Mouse (Mus musculus) spleen, postnatal 14 days (tissue): ENCODE results near the gene Gm21970.
"Not testable (repeated sequence)": the region's sequence is repeated elsewhere in the genome, so short reads cannot be mapped to it uniquely, and the experiment has no call there.

Experiments
- DNase-seq, 2 experiments: peaks; one replicate each; pipeline ENCODE4 v3.0.0; 2021 to 2022; ENCODE audit warnings: low spot score in 2 of 2

Gene Gm21970

GRCm38 (mm10) chr16:91438599-91438998 lies 47.1 kb downstream of the Gm21970 start:
- not testable (repeated sequence) for DNase-seq

DNA sequence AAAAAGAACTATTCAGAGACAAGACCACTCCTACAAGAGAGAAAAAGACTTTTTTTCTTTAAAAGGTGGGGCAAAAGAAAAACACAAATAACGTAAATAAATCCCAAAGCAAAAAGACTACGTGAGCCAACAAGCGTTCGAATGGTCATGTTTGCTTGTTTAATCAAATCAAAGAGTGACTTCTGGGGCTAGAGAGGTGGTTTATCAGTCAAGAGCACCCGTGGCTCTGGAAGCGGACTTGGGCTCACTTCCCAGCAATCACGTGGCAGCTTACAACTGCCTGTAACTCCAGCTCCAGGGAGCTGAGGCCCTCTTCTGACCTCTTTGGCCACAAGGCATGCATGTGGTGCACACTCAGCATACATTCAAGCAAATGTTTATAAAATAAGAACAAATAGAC lies 49.8 kb downstream of the Gm21970 start:
- DNase-seq, result peak; percentile 49 to 64

GRCm38 (mm10) chr16:91441811-91442240 lies 50.3 kb downstream of the Gm21970 start:
- peak; percentile 50 to 57 for DNase-seq

- DNase-seq, result no peak
Measured at GRCm38 (mm10) chr16:91442446-91442845, 50.9 kb downstream of the Gm21970 start.

DNA sequence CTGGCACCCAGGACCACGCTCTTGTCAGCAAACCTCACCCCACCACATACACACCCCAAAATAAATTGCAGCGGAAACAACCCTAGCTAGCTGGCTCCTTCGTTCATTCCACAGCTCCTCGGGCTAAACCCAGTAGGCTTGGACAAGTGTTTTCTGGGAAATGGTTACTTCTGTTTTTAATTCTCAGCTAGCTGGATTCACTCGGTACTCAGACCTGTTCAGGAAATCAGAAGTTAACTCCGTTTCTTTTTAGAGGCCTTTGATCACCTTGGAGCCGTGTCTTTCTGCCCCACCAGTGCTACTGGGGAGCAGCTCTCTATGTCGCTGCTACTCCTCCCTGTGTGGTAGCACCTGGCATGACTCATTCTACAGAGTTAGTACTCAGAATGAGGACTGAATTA lies 51.7 kb downstream of the Gm21970 start:
- no peak for DNase-seq

GRCm38 (mm10) chr16:91444847-91445246 lies 53.3 kb downstream of the Gm21970 start:
- DNase-seq, result no peak

DNA sequence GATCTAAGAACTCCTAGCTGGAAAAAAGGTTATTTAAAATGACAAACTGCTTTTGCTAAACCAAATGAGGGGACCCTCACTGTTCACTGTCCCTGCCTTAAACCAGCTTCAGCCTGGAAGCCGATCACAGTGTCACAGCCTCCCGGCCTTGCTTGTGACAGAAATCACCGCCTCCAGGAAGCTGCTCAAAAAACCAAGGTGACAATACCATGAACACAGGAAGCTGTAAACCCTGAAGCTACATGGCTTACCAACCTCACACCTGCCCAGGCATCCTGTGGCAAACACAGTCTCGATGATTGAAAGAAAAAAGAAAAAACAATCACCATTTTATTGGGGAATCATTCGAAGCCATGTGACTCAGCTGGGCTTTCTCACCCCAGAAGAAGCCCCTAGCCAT lies 54.0 kb downstream of the Gm21970 start:
- DNase-seq, result no peak

DNA sequence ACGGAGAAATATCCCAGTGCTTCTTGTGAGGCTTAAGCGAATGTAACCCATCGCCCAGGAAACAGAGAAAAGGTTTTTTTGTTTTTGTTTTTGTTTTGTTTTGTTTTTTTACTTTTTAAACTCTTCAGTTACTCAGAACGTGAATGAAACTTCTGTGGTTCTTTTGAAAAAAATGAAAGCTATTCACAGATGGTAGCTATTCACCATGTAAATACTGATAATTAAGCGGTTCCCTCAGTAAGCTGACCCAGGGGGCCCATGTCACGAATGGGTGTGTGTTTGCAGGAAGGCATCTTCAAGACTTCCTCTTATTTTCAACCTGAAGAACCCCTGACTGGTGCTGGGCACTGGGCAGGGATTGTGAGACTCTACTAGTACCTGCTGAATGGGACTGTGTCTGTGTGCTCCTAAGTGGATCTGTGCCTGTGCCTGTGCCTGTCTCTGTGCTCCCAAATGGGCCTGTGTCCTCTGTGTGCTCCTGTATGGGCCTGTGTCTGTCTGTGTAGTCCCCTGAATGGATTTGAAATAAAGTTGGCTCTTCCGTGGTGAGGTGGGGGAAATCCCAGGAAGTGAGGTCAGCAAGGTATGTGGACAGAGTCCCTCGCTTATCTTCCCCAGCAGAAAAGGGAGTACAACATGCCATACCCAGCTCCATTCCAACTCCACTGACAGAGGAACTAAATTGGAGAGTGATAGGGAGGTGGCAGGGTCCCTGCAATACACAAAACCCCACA lies 55.4 kb downstream of the Gm21970 start:
- no peak for DNase-seq

- DNase-seq, result no peak
Measured at GRCm38 (mm10) chr16:91447512-91447900, 56.0 kb downstream of the Gm21970 start.

- DNase-seq, result no peak
Measured at GRCm38 (mm10) chr16:91448088-91448487, 56.6 kb downstream of the Gm21970 start.

- DNase-seq, result no peak
Measured at GRCm38 (mm10) chr16:91448895-91449294, 57.4 kb downstream of the Gm21970 start.

DNA sequence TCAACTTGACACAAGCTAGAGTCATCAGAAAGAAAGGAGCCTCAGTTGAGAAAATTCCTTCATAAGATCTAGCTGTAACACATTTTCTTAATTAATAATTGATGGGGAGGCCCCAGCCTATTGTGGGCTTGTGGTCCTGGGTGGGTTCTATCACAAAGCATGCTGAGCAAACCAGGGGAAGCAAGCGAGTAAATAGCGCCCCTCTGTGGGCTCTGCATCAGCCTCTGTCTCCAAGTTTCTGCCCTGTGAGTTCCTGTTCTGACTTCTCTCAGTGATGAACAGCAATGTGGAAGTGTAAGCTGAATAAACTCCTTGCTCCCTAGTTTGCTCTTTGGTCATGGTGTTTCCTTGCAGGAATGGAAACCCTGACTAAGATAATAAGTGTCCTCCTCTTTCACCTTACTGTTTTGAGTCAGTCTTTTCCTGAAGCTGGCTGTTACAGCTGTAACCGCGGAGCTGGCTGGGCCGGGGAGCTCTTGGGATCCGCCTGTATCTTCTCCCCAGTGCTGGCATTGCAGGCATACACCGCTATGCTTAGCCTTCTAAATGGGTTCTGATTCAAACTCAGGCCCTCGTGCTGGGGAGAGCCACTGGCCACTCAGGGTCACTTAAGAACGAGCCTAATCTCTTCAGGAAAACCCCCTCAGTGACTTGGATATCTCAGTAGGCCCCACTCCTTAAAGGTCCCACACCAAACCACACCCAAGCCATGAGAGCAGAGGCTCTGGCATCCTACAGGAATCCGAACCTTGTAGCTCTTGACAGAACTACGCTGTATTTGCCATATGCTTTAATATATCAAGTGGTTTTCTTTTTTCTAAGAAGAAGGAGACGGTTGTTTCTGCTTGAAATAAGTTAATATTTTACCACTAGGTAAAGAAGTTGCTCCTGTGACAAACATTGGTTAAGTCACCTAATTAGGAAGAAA lies 58.9 kb downstream of the Gm21970 start:
- DNase-seq, result no peak

GRCm38 (mm10) chr16:91451949-91452348 lies 60.4 kb downstream of the Gm21970 start:
- no peak for DNase-seq

- DNase-seq, result no peak
Measured at GRCm38 (mm10) chr16:91452363-91452896, 60.9 kb downstream of the Gm21970 start.

- no peak for DNase-seq
Measured at GRCm38 (mm10) chr16:91455868-91456267, 64.3 kb downstream of the Gm21970 start.

- no peak for DNase-seq
Measured at GRCm38 (mm10) chr16:91458301-91458746, 66.8 kb downstream of the Gm21970 start.

DNA sequence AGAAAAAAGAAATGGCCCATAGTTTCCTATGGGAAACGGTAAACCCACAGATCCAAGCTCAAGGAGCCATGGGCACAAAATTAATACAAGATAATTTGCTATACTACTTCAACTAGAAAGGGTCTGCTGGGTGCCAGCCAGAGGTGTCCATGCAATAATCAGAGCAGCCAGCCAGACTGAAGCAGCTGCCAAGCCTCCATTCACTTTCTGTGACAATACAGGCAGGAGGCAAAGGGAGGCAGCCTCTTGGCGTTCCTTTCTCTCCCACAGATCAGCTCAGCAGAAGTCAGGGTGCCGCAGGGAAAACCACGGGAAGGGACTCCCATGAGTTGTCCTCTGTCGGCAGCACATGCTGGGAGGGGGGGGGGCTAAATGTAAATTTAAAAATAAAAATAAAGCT lies 67.5 kb downstream of the Gm21970 start:
- no peak for DNase-seq

DNA sequence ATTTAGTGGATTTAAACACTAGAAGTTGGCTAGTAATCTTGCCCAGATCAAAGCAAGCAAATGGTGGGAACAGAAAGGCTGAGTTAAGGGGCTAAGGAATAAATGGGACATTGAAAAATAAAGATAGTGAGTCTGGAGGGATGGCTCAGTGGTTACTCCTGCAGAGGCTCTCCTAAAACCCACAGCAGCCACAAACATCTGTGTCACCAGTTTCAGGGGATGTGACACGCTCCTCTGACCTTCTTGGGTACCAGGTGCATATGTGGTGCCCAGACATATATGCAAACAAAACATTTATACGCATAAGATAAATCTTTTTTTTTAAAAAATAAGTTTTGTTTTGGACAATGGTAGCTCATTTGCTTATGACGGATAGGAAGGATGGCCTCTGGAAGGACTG lies 67.9 kb downstream of the Gm21970 start:
- DNase-seq, result no peak

DNA sequence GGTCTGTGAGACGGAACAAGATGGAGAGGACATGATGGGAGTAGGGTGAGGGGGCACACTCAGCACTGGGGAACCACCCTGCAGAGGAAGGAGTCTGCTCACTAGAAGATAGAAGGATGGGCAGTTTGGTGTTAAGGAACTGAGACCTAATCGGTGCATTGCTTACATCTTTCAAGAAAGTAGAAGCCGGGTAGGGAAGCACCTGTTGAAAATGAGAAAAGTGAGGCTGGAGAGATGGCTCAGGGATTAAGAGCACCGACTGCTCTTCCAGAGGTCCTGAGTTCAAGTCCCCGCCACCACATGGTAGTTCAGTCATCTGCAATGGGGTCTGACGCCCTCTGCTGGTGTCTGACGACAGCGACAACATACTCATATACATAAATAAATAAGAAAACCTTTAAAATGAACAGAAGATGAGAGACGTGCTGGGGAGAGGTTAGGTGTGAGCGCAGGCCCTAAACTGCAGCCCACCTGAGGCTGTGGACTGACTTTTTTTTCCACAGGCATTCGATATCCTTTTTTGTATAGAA lies 68.4 kb downstream of the Gm21970 start:
- peak in 1 of 2 experiments; percentile 57 for DNase-seq

DNA sequence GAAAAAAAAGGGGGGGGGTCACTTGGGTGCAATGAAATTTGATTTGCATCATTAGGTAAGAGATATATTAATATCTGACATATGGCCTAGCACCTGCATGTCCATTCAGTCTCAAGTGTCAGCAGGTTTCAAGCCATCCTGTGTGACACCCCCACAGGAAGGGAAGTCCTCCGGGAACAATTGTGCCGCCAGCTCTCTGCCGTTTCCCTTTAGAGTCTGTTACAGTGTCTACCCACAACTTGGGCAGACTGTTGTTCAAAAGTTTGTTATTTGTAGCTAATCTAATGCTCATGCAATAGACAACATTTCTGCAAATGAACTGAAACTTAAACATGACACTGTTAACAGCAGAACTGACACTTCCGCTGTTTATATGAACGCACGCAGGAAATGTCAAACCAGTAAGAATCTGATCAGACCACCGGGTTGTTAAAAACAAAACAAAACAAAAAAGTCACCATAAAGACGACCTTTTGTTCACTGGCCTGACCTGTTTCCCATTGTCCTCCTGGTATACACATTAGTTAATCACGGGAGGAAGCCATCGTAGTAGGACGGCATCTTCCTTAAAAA lies 69.6 kb downstream of the Gm21970 start:
- DNase-seq, result no peak

- no peak for DNase-seq
Measured at GRCm38 (mm10) chr16:91461773-91462181, 70.3 kb downstream of the Gm21970 start.

GRCm38 (mm10) chr16:91462644-91463043 lies 71.1 kb downstream of the Gm21970 start:
- no peak for DNase-seq
